Mouse (Mus musculus) left cerebral cortex, postnatal 4 days (tissue): ENCODE results near the gene Tuba1a. TPM values are rescaled to one million over a fixed set of nuclear protein-coding genes. Genes with fewer than 3 reads are reported as not detected.
"Not testable (repeated sequence)": the region's sequence is repeated elsewhere in the genome, so short reads cannot be mapped to it uniquely, and the experiment has no call there.

Experiments
- DNase-seq: peaks from one replicate; pipeline ENCODE4 v3.0.0-alpha.2; 2022
- intact Hi-C: fragments of 180-260 bp; cut with DNase I; formaldehyde crosslinking; loops from one replicate; pipeline ENCODE4 v1.15.1; 2025
- total RNA-seq, 2 experiments: library from RNA; stranded (reverse); gene quantifications; 2 replicates each; pipeline ENCODE4 v1.2.3; 2021

The Tuba1a gene
- total RNA-seq, 2 experiments from 2014 or later, result 8,276 to 8,744 TPM

DNA sequence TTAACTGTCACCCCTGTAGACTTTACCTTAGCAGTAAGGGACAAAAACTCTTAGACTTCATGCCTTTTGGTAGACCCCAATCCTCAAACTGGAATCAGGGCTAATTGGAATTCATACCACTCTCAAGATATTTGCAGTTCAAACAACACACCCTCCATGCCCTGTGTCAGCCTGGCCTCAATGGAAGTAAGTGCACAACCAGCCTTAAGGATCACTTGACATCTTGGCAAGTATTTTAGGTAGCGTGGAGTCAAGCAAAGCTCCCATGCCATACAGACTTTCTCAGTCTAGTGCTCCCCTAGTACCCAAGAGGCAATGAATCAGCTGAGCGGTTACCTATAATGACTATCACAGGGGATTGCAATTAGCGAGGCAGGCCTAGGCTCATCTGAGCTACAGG, 22.5 kb downstream of the Tuba1a start:
- no peak for DNase-seq
- intact Hi-C loops, result no loop called here

DNA sequence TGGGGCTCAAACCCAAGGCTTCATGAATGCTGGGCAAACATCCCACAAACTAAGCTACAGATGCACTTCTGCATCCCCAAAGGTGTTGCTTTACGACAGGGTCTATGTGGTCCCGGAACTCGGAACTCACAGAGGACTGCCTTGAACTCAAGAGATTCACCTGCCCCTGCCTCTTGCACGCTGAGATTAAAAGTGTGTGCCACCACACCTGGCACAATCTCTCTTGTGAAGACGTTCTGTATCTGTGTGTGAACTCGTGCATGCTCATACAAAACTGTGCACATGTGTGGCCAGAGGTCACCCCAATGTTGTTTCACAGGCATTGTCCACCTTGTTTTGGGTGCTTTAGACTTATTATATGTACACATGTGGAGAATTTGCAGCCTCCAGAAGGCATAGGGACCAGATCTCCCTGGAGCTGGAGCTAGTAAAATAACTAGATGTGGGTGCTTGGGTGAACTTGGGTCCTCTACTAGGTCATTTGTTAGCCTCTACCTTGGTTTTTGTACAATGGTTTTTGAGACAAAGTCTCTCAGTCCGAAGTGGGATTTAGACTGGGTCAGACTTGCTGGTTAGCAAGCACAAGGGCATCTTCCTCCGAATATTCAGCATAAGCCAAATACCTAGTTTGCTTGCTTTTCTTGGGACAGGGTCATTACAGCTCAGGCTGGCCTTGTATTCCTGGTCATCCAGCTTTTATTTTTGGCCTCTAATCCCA, 23.3 kb downstream of the Tuba1a start:
- DNase-seq, result no peak
- intact Hi-C loops, result no loop called here

DNA sequence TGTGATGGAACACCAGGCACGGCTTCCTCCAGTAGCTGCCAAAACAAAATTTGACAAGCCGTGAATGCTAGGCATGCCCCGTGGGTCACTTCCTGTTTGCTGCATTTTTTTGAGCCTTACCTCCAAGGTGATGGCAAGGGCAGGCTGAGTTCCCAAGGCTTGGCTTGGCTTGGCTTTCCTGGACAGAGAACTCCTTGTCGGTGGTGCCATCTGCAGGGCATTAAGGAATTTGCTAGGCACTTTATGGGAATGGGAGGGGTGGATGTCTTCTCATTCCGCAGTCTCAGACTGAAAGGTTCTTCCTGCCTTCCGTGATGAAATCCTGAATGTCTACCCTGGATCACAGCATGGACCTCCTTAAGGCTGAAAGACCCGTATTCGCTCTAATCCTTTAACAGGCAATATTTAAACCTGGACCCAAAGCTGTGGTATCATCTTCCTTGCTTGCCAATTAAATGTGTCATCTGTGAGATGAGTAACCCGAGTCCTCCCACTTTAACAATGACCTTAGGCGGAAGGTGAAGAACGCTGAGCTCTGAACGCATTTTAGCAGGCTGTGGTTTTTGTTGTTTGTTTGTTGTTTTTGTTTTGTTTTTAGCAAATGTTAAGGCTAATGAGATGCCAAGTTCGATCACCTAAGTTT, 24.8 kb downstream of the Tuba1a start:
- DNase-seq, result peak; percentile 77
- intact Hi-C loops, result no loop called here

DNA sequence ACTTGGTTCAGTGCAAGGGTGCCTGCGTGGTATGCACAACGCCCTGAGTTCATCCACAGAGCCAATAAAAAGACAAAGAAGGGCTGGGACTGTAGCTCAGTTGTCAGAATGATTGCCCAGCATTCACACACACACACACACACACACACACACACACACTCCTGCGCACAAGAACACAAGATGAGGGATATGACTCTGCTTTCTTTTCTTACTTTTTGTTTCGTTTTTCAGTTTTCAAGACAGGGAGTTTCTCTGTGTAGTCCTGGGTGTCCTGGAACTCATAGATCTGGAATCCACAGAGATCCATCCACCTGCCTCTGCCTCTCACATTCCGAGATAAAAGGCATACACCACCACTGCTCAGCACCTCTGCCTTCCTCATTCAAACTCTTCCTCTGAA, 25.9 kb downstream of the Tuba1a start:
- DNase-seq, result no peak
- intact Hi-C loops, result no loop called here

DNA sequence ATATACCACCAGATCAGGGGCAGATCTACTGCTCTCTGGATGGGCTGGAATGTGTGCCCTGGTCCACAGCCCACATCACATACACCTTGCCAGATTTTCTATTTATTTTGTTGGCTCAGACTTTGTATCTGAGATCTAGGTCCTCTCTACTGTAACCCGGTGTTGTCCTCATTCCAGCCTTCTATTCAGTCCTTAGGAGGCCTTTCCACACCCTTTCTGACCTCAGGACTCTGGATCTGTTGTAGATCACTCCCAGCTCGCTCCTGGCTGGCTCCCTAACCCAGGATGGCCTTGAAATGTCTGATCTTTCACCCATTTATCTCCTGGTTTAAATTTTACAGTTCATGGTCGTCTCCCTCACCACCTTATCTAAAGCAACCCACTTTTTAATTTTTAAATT, 28.8 kb downstream of the Tuba1a start:
- intact Hi-C loops, result no loop called here

DNA sequence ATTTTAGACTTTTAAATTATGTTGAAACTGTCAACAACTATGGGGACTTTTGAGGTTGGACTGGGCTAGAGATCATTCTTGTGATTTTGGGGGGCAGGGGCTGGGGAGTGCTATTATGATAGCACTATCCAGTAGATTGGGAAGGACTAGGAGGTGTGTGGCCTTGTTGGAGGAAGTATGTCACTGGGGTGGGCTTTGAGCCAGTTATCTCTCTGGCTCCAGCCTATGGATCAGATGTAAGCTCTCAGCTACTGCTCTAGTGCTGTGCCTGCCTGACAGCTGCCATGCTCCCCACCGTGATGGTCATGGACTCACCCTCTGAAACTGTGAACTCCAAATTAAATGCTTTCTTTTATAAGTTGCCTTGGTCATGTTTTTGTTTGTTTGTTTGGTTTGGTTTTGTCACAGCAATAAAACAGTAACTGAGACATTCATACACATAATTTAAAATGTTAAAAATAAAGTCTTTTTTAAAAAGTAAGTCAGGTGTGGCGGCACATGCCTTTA, 30.4 kb downstream of the Tuba1a start:
- intact Hi-C loops, result no loop called here
- DNase-seq, result no peak

More for the DNA sequence above, 28.8 kb downstream of the Tuba1a start:
- DNase-seq, result no peak

DNA sequence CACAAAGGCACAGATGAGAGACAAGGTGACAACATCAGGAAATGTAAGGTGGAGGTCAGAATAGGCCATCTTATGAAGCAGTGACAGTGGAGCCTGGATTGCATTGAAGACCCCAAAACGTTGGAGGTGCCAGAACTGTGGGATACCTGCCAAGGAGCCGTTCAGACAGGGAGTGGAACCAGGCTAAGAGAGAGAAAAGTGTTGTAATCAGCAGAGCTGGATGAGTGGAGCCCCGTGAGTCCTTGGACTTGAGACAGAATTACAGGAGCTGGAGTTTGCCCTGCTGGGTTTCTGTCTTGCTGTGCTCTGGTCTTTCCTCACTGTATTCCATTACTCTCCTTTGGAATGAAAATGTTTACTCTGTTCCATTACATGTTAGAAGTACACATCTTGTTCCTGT, 30.9 kb downstream of the Tuba1a start:
- intact Hi-C loops, result no loop called here
- DNase-seq, result no peak

DNA sequence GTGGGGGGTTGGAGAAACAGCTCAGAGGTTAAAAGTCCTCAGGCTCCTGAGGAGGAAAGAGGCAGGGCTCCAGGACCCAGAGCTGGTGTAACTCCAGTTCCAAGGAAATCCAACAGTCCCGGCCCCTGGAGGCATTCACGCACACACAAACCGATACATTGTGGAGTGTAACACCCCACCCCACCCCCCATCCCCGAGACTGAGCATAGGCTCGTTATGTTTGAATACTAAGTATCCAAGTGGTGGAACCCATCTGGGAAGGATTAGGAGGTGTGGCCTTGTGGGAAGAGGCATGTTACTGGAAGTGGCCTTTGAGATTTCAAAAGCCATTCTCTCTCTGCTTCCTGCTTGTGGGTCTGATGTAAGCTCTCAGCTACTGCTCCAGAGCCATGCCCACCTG, 32.0 kb downstream of the Tuba1a start:
- intact Hi-C loops, result no loop called here
- no peak for DNase-seq

DNA sequence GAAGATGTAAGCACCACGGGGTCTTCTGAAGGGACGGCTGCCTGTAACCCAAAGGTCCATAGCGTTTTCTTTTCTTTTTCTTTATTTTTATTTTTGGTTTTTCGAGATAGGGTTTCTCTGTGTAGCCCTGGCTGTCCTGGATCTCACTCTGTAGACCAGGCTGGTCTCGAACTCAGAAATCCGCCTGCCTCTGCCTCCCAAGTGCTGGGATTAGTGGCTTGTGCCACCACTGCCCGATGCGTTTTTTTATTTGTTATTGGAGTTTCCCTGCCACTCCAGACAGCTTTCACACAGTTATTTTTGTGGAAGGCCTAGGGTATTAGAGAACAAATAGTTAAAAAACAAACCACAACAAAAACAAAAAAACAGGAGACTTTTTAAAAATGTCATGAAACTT, 35.0 kb downstream of the Tuba1a start:
- intact Hi-C loops, result loop anchor here (5.0 kb wide), 1 partner anchor 36 kb away; no protein-coding TSS in a partner anchor
- DNase-seq, result not testable (repeated sequence)

DNA sequence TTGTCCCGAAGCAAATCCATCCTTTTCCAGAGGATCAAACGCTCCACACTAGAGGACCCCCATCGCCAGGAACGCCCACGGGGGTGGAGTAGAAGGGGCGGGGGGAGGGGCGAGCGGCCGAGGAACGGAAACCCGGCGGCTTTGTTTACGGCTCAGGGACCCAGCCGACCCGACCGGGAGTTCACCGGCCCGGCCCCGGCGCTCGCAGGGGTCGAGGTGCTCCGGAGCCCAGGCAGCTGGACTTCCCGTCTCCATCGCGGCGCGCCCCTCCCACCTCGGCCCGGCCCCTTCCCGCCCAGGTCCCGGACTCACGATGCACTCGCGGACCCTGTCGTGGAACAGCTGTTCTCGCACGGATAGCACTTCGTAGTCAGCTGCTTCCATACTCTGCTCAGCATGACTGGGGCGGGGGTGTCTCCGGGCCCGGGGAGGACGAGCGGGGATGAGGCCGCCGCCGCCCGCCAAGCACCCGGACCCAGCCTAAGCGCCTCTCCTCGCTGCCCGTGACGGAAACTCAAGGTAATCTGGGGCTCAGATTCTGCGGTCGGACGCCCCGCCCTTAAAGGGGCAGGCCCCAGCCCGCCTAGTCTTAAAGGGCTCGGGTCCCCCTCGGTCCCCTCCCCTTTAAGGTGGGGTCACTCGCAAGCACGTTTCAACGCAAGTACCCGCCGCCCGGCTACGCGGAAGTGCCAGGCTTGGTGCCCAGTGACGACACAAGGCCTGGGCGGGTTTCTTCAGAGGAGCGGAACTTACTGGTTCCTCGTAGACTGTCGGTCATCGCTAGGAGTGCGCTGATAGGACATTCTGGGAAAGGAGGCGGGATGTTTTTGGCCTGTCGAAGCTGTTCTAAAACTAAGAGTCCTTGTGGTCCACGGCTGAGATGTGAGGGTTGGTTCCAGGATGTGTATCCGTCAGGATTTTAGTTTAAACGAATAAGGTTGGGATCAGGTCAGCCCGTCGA, 35.7 kb downstream of the Tuba1a start, which contains the start of gene Lmbr1l:
Gene Lmbr1l, minus strand, starts transcription at position 694 of the 961 bp plus-strand sequence.
- intact Hi-C loops, result loop anchor here (5.0 kb wide), 1 partner anchor 36 kb away; no protein-coding TSS in a partner anchor
- DNase-seq, result peak; percentile 99

DNA sequence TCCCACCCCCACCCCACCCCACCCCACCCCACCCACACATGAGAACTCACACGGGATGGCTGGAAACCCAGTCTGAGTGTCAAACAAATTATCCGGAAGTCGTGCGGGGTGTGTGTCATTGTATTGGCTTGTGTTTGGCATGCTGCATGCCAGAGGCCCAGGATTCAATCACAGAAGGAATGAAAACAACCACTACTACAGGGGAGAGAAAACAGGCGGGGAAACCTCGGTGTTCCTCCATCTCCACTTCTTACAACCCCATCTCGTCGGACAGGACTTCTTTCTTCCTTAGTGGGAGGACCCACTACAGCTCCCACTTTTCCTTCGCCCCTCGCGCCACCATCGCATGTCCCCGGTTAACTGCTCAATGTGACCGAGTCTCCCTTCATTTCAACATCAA, 36.4 kb downstream of the Tuba1a start:
- no peak for DNase-seq
- intact Hi-C loops, result loop anchor here (5.0 kb wide), 1 partner anchor 35 kb away; no protein-coding TSS in a partner anchor

DNA sequence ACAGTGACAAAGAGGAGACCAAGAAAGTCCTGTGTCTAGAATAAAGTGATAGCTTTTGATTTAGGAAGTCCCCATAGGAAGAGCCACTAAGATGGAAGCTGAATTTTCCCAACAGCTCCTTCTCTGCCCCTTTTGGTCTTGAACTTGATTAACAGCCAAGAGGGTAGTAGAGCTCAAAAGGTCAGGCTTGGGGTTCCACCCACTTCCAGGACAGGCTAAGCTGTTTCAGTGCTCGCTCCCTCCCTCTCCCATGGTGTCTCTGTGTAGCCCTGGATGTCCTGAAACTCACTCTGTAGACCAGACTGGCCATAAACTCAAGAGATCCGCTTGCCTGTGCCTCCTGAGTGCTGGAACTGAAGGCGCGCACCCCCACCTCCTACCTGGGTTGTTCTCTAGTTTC, 37.5 kb downstream of the Tuba1a start:
- intact Hi-C loops, result loop anchor here (5.0 kb wide), 1 partner anchor 34 kb away; no protein-coding TSS in a partner anchor
- DNase-seq, result no peak

DNA sequence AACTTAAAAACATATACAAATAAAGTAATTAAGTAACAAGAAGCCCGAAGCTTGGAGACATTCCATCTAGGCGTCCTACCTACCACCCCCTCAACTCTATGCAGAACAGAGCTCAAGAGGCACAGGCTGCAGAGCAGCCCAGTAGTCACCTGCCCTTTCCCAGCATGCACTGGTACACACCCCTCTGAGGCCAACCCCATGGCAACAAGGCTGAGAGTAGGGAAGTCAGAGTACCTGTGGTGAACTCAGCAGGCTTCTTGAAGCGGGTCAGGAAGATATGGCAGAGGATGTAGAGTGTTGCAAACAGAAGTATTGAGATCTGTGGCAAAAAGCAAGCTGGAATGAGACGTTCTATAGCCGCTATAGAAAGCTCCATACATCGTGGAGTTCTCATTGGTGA, 38.6 kb downstream of the Tuba1a start:
- intact Hi-C loops, result loop anchor here (5.0 kb wide), 1 partner anchor 33 kb away; no protein-coding TSS in a partner anchor
- no peak for DNase-seq

DNA sequence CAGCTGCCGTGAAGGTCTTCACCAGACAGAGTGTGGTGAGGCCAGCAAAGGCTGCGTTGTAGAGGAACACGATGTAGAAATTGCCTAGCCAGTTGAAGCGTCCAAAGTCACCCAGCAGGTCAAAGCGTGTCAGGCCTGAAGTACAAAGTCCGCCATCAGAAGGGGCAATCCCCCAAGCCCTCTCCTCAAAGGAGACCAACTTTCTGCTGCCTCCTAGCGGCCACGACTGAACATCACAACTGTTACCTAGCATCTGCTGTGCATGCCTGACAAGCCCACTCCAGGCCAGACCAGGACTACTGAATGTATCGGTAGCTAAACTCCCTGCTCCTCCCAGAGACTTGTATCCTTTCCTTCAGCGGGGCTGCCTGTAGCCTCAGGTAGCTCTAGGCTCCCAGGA, 48.8 kb downstream of the Tuba1a start:
- DNase-seq, result peak; percentile 59
- intact Hi-C loops, result no loop called here

DNA sequence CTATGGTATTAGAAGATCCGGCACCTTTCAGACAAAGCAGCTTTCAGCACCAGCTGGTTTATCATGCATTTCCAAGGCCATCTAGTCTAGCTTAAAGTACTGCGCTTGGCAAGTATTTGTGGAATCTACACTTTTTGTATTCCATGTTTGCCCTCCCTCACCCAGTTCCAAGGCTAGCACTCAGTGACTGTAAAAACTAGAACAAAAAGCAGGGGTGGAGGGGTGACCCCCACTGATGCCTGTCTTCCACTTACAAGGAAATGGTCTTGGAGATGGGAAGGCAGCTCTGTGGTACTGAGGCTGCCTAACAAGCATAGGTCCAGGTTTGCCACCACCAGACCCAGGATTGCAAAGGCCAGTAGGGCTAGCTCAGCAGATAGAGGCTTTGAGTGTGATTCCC, 50.9 kb downstream of the Tuba1a start:
- intact Hi-C loops, result no loop called here

DNA sequence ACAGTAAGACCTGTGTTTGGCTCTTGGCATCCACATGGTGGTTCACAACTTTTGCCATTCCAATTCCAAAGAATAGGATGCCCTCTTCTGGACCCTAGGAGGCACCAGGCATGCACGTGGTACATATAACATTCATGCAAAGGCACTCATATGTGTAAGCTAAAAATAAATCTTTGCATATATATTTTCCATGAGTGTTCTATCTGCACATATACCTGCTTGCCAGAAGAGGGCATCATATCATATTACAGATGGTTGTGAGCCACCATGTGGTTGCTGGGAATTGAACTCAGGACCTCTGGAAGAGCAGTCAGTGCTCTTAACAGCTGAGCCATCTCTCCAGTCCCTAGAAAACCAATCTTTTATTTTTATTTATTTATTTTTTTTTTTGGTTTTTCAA, 52.0 kb downstream of the Tuba1a start:
- intact Hi-C loops, result no loop called here
- no peak for DNase-seq

More for the DNA sequence above, 50.9 kb downstream of the Tuba1a start:
- no peak for DNase-seq

Other genes with a start within 250 kb of the Tuba1a start
- gene Ccdc65, start 245.5 kb downstream of the Tuba1a start, total RNA-seq, result 10 to 100 TPM in 1 of 2 experiments, 1 to 10 TPM in 1; 9.9 to 10.3 TPM
- gene Fkbp11, start 225.5 kb downstream of the Tuba1a start, total RNA-seq, result 1 to 10 TPM; 2.7 to 3.5 TPM
- gene Arf3, start 190.5 kb downstream of the Tuba1a start, total RNA-seq, result 100 to 1,000 TPM; 318 to 348 TPM
- gene Wnt10b, start 175.6 kb downstream of the Tuba1a start, total RNA-seq, result under 1 TPM; 0.36 to 0.40 TPM
- gene Wnt1, start 163.8 kb downstream of the Tuba1a start, total RNA-seq, result not detected
- 100 to 1,000 TPM; 113 to 118 TPM for gene Ddn, start 144.2 kb downstream of the Tuba1a start, total RNA-seq
- gene Prkag1, start 122.2 kb downstream of the Tuba1a start, total RNA-seq, result 10 to 100 TPM; 35.0 to 38.1 TPM
- 10 to 100 TPM; 74.2 to 74.4 TPM for gene Kmt2d, start 82.5 kb downstream of the Tuba1a start, total RNA-seq
- gene Rhebl1, start 59.2 kb downstream of the Tuba1a start, total RNA-seq, result 10 to 100 TPM; 18.3 to 18.4 TPM
- gene Dhh, start 55.2 kb downstream of the Tuba1a start, total RNA-seq, result under 1 TPM; 0.28 to 0.36 TPM
- gene Lmbr1l, start 35.5 kb downstream of the Tuba1a start, total RNA-seq, result 10 to 100 TPM; 31.4 to 42.2 TPM
- gene Tuba1b, start 19.1 kb downstream of the Tuba1a start, total RNA-seq, result 1,000 to 10,000 TPM; 1,107 to 1,135 TPM
- not detected for gene Gm49450, start 152 bp downstream of the Tuba1a start, total RNA-seq
- 100 to 1,000 TPM; 548 to 589 TPM for gene Tuba1c, start 76.2 kb upstream of the Tuba1a start, total RNA-seq
- 1 to 10 TPM; 4.0 to 5.2 TPM for gene Prph, start 101.5 kb upstream of the Tuba1a start, total RNA-seq
- 1 to 10 TPM; 4.7 to 5.8 TPM for gene Troap, start 120.9 kb upstream of the Tuba1a start, total RNA-seq
- gene C1ql4, start 134.1 kb upstream of the Tuba1a start, total RNA-seq, result not detected
- gene Dnajc22, start 139.5 kb upstream of the Tuba1a start, total RNA-seq, result under 1 TPM in 1 of 2 experiments, not detected in 1; 0.30 TPM
- gene Spats2, start 172.2 kb upstream of the Tuba1a start, total RNA-seq, result 10 to 100 TPM; 39.7 to 46.0 TPM